Mouse (Mus musculus): Measurements from ENCODE around the gene Lgr4. TPM values are rescaled to one million over a fixed set of nuclear protein-coding genes. Genes with fewer than 3 reads are reported as not detected.

The Lgr4 gene
- polyA plus RNA-seq, 1 experiment from 2014 or later: 7.8 TPM

DNA sequence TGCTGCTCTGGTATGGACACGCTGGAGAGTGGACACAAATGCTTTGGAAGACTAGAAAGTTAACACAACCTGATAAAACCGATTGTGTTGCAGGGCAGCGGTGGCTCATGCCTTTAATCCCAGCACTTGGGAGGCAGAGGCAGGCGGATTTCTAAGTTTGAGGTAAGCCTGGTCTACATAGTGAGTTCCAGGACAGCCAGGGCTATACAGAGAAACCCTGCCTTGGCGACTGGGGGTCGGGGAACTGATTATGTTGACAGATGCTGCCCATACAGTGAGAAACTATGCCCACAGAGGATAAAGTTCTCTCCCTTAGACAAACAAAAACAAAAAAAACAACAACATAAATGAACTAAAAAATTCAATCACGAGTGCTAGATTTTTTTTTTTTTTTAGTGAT is 99.6 kb downstream of the Lgr4 start:
- peak overlapping the region; percentile 75 for H3K4me2 ChIP-seq
- ATAC-seq (ENCODE audit: low FRiP score): peak; percentile 18; the same call in 1 of the 2 replicates
- H3K27ac ChIP-seq: no peak overlapping the region
- H3K27me3 ChIP-seq: no peaks in the 10 kb centered on the region
- no peaks in the 10 kb centered on the region for H3K9me3 ChIP-seq
- WGBS: 51% methylated on average over 7 of the region's 7 CpGs
- H3K36me3 ChIP-seq (replicated peaks): peaks cover 8% of the 10 kb centered on the region
- peak overlapping the region; percentile 92 for H3K9ac ChIP-seq
- peak overlapping the region; percentile 82 for H3K4me3 ChIP-seq (replicated peaks)
- peaks cover 25% of the 10 kb centered on the region for H3K4me1 ChIP-seq

DNA sequence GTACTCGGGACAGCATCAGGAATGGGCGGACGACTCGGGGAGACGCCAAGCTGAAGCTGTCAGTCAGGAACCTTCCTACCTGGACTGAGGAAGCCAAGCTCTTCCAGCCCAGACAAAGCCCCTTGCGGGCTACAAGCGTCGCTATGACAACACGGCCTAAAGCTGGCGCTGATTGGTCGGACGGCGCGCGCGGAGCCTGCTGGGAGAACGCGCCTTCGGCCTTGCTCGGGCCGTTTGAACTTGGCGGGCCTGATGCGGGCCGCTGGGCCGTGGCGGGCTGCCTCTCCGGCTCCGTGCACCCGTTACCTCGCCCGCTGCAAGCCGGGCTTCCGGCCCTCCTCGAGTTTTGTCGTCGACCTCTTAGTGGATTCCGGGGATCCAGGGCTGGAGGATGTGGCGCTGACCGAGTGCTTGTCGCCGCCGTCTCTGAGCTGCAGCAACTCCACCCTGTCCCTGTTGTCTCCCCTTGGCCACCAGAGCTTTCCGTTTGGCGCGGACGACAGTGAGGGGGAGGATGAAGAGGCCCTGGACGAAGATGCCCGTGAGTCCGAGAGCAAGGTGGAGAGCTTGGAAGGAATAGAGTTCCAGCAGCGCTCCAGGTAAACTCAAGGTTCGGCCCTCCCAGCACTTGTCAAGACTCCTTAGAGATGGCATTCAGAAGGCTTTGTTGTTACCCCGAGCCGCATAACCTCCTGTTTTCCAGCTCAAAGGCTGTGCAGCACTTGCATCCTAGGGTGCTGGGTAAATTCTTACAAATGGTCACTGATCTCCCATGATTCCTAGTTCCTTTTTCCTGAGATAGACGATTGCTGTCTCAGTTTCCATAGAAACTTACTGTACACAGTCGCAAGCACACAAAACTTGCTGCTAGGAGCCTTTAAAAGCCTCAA is 100.4 kb downstream of the Lgr4 start, which contains the start of gene Ccdc34:
Gene Ccdc34, plus strand, starts transcription at position 202 of the 890 bp plus-strand sequence.
- Histone ChIP-seq H3K4me2 (peak within 1 kb of the TSS; percentile 75), H3K9ac (peak within 1 kb of the TSS; percentile 92), H3K36me3 (replicated peaks) (peaks cover 10% of the 10 kb centered on the region), H3K4me3 (replicated peaks) (peak within 1 kb of the TSS; percentile 82), H3K4me1 (peaks cover 25% of the 10 kb centered on the region), H3K9me3 (no peaks in the 10 kb centered on the region), H3K27me3 (no peaks in the 10 kb centered on the region), H3K27ac (peak within 1 kb of the TSS; percentile 90)
- peak; percentile 100 for ATAC-seq (ENCODE audit: low FRiP score)
- WGBS: under 1% methylated on average over 55 of the region's 55 CpGs

DNA sequence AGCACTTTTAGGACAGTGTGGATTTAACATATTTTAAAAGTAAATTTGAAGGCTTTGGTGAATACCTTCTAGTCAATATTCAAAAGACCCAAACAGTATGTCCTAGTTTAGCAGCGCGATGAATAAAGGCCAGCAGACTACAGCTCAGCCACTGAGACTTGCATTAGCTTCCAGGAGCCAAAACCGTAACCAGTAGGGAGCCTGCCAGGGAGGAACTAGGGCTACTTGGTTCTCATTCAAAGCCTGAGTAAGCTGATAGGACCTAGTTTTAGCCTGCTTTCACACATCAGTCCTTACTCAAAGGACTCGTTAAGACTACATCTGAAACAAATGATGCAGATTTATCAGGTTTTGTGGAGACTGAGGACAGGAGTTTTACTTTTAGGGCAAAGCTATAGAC is 102.2 kb downstream of the Lgr4 start:
- Histone ChIP-seq H3K27me3 (no peaks in the 10 kb centered on the region), H3K9ac (no peak overlapping the region), H3K9me3 (no peaks in the 10 kb centered on the region), H3K4me3 (replicated peaks) (no peak overlapping the region), H3K27ac (no peak overlapping the region), H3K36me3 (replicated peaks) (peaks cover 18% of the 10 kb centered on the region), H3K4me1 (peaks cover 25% of the 10 kb centered on the region), H3K4me2 (peak overlapping the region; percentile 75; the same call in 1 of the 2 replicates)
- ATAC-seq (ENCODE audit: low FRiP score): no peak
- 77% methylated on average over 4 of the region's 4 CpGs for WGBS

DNA sequence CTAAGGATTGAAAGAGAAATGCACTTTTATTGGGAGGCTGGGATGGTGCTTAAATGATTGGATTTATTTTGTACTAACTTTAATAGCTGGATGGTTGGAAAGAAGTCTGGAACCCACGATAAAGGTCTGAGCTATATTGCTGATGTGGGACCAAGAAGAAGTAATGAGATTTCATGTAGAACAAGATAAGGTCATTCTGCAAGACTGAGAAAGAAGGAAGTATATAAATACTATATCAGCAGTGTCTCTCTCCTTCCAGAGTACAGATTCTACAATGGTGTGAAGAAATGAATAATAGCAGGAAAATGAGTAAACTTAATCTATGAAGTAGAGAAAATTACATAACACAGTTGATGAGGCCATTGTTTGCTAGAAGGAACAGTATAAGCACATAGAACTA is 103.0 kb downstream of the Lgr4 start:
- Histone ChIP-seq H3K36me3 (replicated peaks) (peaks cover 20% of the 10 kb centered on the region), H3K27ac (no peak overlapping the region), H3K27me3 (no peaks in the 10 kb centered on the region), H3K4me3 (replicated peaks) (no peak overlapping the region), H3K4me2 (peak overlapping the region; percentile 75; the same call in 1 of the 2 replicates), H3K9ac (no peak overlapping the region), H3K9me3 (no peaks in the 10 kb centered on the region), H3K4me1 (peaks cover 25% of the 10 kb centered on the region)
- ATAC-seq (ENCODE audit: low FRiP score): no peak
- WGBS: 98% methylated on average over 1 of the region's 1 CpGs

DNA sequence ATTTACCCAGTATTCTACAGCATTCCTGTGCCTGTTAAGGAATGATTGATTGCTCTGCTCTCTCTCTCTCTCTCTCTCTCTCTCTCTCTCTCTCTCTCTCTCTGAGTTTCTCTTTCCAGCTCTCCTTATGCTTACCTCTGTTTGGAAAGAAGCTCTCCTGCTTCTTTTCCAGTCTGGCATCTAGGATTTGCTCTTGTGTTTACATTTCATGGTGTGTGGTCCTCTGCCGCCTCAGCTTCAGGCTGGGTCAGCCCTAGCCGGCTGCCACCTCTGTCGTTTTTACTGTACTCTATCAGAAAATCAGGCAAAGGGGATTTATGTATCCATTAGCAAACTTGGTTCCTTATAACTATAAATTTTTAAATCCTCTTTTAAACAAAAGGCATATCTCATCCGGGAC is 118.8 kb downstream of the Lgr4 start:
- Histone ChIP-seq H3K4me1 (no peaks in the 10 kb centered on the region), H3K36me3 (replicated peaks) (peaks cover 19% of the 10 kb centered on the region), H3K27me3 (no peaks in the 10 kb centered on the region), H3K9me3 (no peaks in the 10 kb centered on the region), H3K4me3 (replicated peaks) (no peak overlapping the region), H3K27ac (no peak overlapping the region), H3K4me2 (no peak overlapping the region), H3K9ac (no peak overlapping the region)
- WGBS: 50% methylated on average over 4 of the region's 4 CpGs
- ATAC-seq (ENCODE audit: low FRiP score): no peak

DNA sequence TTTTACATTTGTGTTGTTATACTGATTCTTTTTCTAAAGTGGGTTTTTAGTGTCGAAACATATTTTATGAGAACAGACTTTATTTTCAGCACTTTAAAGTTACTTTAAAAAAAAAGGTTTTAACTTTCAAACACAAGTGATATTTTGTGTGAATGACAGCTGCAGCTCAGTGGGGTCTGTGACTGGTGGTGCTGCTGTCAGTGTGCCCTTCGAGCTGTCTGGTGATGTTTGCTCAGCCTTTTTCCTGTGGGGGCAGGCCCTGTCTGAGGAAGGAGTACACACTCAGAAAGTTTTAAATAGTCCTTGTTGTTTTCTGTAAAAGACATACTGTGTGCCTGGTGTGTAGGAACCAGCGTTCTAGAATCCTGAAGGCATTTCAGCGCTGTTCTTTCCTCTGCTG is 119.2 kb downstream of the Lgr4 start:
- no peak overlapping the region for H3K4me3 ChIP-seq (replicated peaks)
- H3K36me3 ChIP-seq (replicated peaks): peaks cover 19% of the 10 kb centered on the region
- H3K27ac ChIP-seq: no peak overlapping the region
- no peaks in the 10 kb centered on the region for H3K4me1 ChIP-seq
- H3K9ac ChIP-seq: no peak overlapping the region
- no peak for ATAC-seq (ENCODE audit: low FRiP score)
- H3K4me2 ChIP-seq: no peak overlapping the region
- H3K27me3 ChIP-seq: no peaks in the 10 kb centered on the region
- WGBS: 85% methylated on average over 4 of the region's 4 CpGs
- H3K9me3 ChIP-seq: no peaks in the 10 kb centered on the region

DNA sequence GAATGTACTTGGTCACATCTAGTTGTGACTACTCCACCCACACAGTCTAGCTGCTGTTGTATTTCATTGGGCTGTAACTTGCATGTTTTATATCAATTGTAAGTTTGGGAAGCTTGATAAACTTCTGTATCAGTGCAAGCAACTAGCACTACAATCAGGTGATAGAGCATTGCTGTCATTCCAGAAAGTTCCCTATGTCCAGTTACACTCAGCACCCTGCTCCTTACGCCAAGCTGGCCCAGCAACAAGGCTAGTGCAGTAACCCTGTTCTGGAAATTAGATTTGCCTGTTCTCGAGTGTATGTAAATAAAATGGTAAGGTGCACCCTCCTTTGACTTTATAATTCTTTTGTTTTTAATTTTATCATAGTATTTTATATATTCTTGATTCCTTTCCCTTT is 119.8 kb downstream of the Lgr4 start:
- Histone ChIP-seq H3K9me3 (no peaks in the 10 kb centered on the region), H3K4me3 (replicated peaks) (no peak overlapping the region), H3K27ac (no peak overlapping the region), H3K27me3 (no peaks in the 10 kb centered on the region), H3K4me1 (no peaks in the 10 kb centered on the region), H3K9ac (no peak overlapping the region), H3K36me3 (replicated peaks) (peaks cover 19% of the 10 kb centered on the region), H3K4me2 (no peak overlapping the region)
- no peak for ATAC-seq (ENCODE audit: low FRiP score)
- WGBS: 92% methylated on average over 2 of the region's 2 CpGs

DNA sequence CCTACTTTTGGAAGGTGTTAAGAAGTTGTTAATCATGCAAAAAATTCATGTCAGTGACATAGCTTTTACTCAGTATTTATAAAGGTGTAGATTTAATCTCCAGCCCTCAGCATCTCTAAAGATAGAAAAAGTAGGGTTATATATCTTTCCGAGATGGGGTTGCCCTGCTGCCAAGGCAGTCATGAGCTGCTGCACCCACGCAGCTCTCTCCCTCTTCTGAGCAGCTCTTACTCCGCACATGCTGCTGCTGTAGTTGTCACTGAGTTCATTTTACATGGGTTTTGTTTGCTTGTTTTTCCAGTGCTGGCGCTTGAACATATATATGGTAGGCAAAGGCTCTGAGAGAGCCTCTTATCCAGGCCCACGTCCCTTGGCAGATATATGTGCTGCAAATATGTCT is 120.9 kb downstream of the Lgr4 start:
- Histone ChIP-seq H3K9ac (no peak overlapping the region), H3K9me3 (no peaks in the 10 kb centered on the region), H3K4me3 (replicated peaks) (no peak overlapping the region), H3K27me3 (no peaks in the 10 kb centered on the region), H3K4me2 (no peak overlapping the region), H3K36me3 (replicated peaks) (peaks cover 13% of the 10 kb centered on the region), H3K4me1 (no peaks in the 10 kb centered on the region), H3K27ac (no peak overlapping the region)
- 80% methylated on average over 5 of the region's 5 CpGs for WGBS
- no peak for ATAC-seq (ENCODE audit: low FRiP score)

DNA sequence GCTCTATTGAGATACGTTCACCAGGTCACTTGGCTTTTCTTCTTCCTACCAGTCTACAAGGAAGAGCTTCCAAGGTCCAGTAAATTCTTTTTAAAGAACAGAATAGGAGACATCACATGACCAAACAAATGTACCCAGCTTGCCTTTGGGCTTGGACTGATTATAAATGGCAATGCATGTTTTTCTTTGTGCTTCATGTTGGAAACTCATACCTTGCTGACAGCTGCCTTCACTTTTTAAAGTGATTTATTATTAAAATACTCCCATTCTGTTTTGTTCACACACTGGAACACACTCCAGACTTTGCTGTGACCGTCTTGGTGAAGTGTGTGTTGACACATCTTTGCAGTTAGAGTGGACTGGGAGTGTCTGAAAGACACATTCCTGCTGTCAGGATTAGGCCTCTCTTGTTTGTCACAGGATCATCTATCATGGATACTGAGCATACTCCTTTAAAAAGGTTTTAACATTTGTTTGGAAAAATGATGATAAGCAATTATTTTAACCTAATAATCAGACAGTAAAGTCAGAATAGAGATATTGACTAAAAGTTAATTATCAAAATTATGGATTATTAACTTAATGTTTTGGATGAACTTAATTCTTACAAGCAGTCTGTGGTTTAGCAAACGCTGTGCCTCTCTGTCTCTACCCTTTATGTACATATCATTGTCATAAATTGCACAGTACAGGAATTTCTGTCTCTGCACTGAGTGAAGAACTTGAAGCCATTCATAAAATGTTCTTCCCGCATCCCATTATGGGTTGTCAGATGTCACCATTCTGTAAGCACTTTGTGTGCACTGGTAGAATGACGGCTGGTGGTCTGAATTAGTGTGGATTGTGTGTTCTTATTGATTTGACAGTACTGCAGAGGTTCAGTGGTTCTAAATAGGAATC is 125.7 kb downstream of the Lgr4 start:
- 68% methylated on average over 5 of the region's 5 CpGs for WGBS
- H3K9ac ChIP-seq: no peak overlapping the region
- H3K4me1 ChIP-seq: no peaks in the 10 kb centered on the region
- no peaks in the 10 kb centered on the region; the same call in 1 of the 2 replicates for H3K36me3 ChIP-seq (replicated peaks)
- no peaks in the 10 kb centered on the region for H3K9me3 ChIP-seq
- no peak overlapping the region for H3K27ac ChIP-seq
- H3K27me3 ChIP-seq: no peaks in the 10 kb centered on the region
- H3K4me3 ChIP-seq (replicated peaks): no peak overlapping the region
- ATAC-seq (ENCODE audit: low FRiP score): no peak
- H3K4me2 ChIP-seq: no peak overlapping the region

DNA sequence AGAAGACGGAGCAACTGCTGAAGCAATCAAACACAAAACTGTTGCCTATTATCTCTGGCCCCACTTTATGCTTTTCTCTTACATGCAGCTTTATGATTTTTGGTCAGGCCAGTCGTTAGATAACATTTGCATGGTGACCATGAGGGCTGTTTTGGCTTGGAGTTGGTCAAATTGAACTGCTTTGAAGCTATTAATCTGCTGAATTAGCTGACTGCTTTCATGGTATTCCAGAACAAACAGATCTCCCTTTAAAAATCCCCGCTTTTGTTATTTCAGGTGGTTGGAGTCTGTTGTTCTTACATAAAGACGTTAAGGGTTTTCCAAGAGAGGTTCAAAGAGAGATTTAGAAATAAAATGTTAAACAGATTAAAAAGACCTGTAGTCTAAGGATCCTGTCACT is 141.0 kb downstream of the Lgr4 start:
- ATAC-seq (ENCODE audit: low FRiP score): no peak
- H3K27ac ChIP-seq: no peak overlapping the region
- H3K4me3 ChIP-seq (replicated peaks): no peak overlapping the region
- no peaks in the 10 kb centered on the region for H3K36me3 ChIP-seq (replicated peaks)
- H3K9me3 ChIP-seq: no peaks in the 10 kb centered on the region
- WGBS: 42% methylated on average over 4 of the region's 4 CpGs
- H3K27me3 ChIP-seq: no peaks in the 10 kb centered on the region
- H3K4me2 ChIP-seq: no peak overlapping the region
- H3K9ac ChIP-seq: no peak overlapping the region
- no peaks in the 10 kb centered on the region for H3K4me1 ChIP-seq

DNA sequence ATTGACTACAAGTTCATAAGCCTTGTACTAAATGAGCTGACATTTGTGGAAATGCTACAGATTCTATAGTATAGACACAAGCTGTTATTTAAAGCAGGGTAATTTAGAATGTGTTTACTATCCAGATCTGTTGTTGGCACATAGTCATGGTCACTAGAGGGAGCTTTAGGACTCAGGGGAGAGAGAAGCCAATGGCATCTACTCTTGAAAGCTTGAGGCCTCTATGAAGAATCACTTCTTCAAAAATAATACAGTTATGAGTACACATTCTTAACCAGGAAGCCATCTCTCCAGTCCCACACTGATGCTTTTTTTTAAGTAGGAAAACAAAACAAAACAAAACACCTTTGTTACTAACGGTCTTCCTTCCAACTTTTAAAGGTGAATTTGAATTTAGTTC is 145.7 kb downstream of the Lgr4 start:
- no peak overlapping the region for H3K9ac ChIP-seq
- H3K9me3 ChIP-seq: 0 out of 2 replicates have a peak, but pooled peaks cover 5% of the 10 kb centered on the region
- no peaks in the 10 kb centered on the region for H3K36me3 ChIP-seq (replicated peaks)
- H3K4me3 ChIP-seq (replicated peaks): no peak overlapping the region
- H3K27me3 ChIP-seq: no peaks in the 10 kb centered on the region
- WGBS: 89% methylated on average over 1 of the region's 1 CpGs
- no peak for ATAC-seq (ENCODE audit: low FRiP score)
- H3K27ac ChIP-seq: no peak overlapping the region
- no peaks in the 10 kb centered on the region for H3K4me1 ChIP-seq
- H3K4me2 ChIP-seq: no peak overlapping the region
